Mouse (Mus musculus): Measurements from ENCODE around the gene Map3k4. TPM values are rescaled to one million over a fixed set of nuclear protein-coding genes. Genes with fewer than 3 reads are reported as not detected.

The Map3k4 gene
- polyA plus RNA-seq, 1 experiment from 2014 or later = 49.9 TPM

DNA sequence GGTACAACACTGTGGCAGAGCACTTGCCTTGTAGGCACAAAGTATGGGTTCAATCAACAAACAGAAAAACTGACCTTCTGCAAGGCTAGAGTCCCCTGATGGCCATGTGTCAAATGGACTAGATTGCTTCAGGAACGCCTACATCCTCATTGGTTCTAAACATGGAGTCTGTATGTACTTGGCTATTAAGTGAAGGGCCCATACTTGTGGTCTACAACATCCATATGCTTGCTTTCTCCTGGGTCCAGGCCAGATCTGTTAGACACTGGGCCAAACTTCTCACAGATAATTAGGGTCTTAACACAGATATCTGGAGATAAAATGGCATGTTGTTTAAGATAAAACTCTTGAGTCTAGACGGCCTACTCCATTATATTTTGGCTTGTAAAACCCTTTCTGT lies 138.8 kb downstream of the Map3k4 start:
- Histone ChIP-seq H3K27me3 (ENCODE audit: low read depth, poor library complexity, severe bottlenecking) (no peaks in the 10 kb centered on the region), H3K4me1 (no peaks in the 10 kb centered on the region), H3K36me3 (peaks cover 46% of the 10 kb centered on the region), H3K9me3 (replicated peaks) (no peaks in the 10 kb centered on the region; the same call in 1 of the 2 replicates), H3K27ac (no peak overlapping the region), H3K4me3 (no peak overlapping the region)
- DNase-seq (ENCODE audit: low spot score) = no peak
- 93% methylated on average over 2 of the region's 2 CpGs for WGBS

DNA sequence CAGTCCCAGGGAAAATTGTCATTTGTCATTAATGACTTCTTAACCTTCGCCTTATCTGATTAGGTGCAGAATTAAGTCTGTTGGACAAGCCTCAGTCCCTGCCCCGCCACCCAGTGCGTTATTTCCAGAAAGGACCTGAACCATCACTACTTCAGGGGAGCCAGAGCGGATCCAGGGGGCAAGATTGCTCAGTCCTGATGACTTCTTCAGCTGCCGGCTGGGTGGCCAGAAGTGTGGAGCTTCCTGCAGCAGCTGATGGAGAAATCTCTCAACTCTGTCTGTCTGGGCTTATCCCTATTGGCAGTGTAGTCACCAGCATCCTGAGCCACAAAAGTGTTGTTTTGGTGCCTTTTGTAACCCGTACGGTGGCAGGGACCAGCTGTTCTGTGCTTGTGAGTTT lies 139.3 kb downstream of the Map3k4 start:
- DNase-seq (ENCODE audit: low spot score) = no peak
- Histone ChIP-seq H3K4me3 (no peak overlapping the region), H3K9me3 (replicated peaks) (no peaks in the 10 kb centered on the region; the same call in 1 of the 2 replicates), H3K36me3 (peaks cover 50% of the 10 kb centered on the region), H3K27ac (no peak overlapping the region), H3K4me1 (no peaks in the 10 kb centered on the region), H3K27me3 (ENCODE audit: low read depth, poor library complexity, severe bottlenecking) (no peaks in the 10 kb centered on the region)
- WGBS = 92% methylated on average over 7 of the region's 7 CpGs

Other genes starting within 250 kb of the Map3k4 start
- gene Agpat4, start 200.1 kb downstream of the Map3k4 start, polyA plus RNA-seq (2016; fragmentation: Nextera tagmentation; extraction: Ambion mirVana) = 37.4 and 38.2 TPM in 2 replicates
- gene Plg, start 59.8 kb upstream of the Map3k4 start, polyA plus RNA-seq (2016; fragmentation: Nextera tagmentation; extraction: Ambion mirVana) = 0.09 TPM in 1 of 2 replicates, not detected in the other
- gene Slc22a3, start 188.9 kb upstream of the Map3k4 start, polyA plus RNA-seq (2016; fragmentation: Nextera tagmentation; extraction: Ambion mirVana) = 0.04 TPM in 1 of 2 replicates, not detected in the other